Mouse (Mus musculus) intestine, postnatal 0 days (tissue): ENCODE measurements around the gene Camsap3. TPM values are rescaled to one million over a fixed set of nuclear protein-coding genes. Genes with fewer than 3 reads are reported as not detected.

Experiments used
- ATAC-seq: fragments of 200-750 bp; cut with Nextera tagmentation; 2 replicates; pipeline ENCODE4 v1.8.0; 2017; ENCODE audit warnings: mild to moderate bottlenecking, moderate TSS enrichment, moderate library complexity
- H3K27ac ChIP-seq: fragments of 300-500 bp; sonication (generic); 2 replicates; pipeline ENCODE4 v1.5.1; 2014; ENCODE audit warnings: mild to moderate bottlenecking, low read depth, low read length, moderate library complexity
- H3K27me3 ChIP-seq: fragments of 300-500 bp; sonication (generic); replicated peaks from 2 replicates; pipeline ENCODE4 v1.6.1; 2014; ENCODE audit warnings: low read length, mixed read lengths; ENCODE audit not compliant: control insufficient read depth, insufficient read depth
- H3K36me3 ChIP-seq: fragments of 300-500 bp; sonication (generic); 2 replicates; pipeline ENCODE4 v1.6.1; 2014; ENCODE audit warnings: mild to moderate bottlenecking, moderate library complexity; ENCODE audit not compliant: control insufficient read depth, insufficient read depth
- H3K4me1 ChIP-seq: fragments of 300-500 bp; sonication (generic); replicated peaks from 2 replicates; pipeline ENCODE4 v1.6.1; 2014; ENCODE audit warnings: antibody characterized with exemption, low read length, mixed read lengths; ENCODE audit not compliant: control insufficient read depth, insufficient read depth
- H3K4me2 ChIP-seq: fragments of 300-500 bp; sonication (generic); replicated peaks from 2 replicates; pipeline ENCODE4 v1.6.1; 2014; ENCODE audit warnings: low read depth, mild to moderate bottlenecking, moderate library complexity
- H3K4me3 ChIP-seq: fragments of 300-500 bp; sonication (generic); 2 replicates; pipeline ENCODE4 v1.5.1; 2014; ENCODE audit warnings: low read depth, low read length
- H3K9ac ChIP-seq: fragments of 300-500 bp; sonication (generic); 2 replicates; pipeline ENCODE4 v1.6.1; 2014; ENCODE audit warnings: mild to moderate bottlenecking, low read depth, low read length
- H3K9me3 ChIP-seq: fragments of 300-500 bp; sonication (generic); 2 replicates; pipeline ENCODE4 v1.6.1; 2016; ENCODE audit warnings: mixed run types; ENCODE audit not compliant: control insufficient read depth
- CTCF ChIP-seq: sonication (generic); IDR thresholded peaks from 2 replicates; pipeline ENCODE4 v1.5.1; 2016; ENCODE audit warnings: low read depth, mild to moderate bottlenecking, control low read depth, antibody characterized with exemption, moderate library complexity
- WGBS: fragments of 180-500 bp; shearing (Covaris S2); extraction: QIAGEN DNeasy Blood & Tissue Kit; methylation state at CpG from one replicate; pipeline ENCODE4 v1.1.7; 2014; 5-methylcytosine and 5-hydroxymethylcytosine counted together
- polyA plus RNA-seq: library from polyadenylated mRNA; unstranded; fragments of >200 nt; fragmentation: Nextera tagmentation; extraction: Ambion mirVana; gene quantifications from 2 replicates; pipeline ENCODE4 v1.2.1, GENCODE M21; 2015

Gene Camsap3
- polyA plus RNA-seq, 1 experiment from 2014 or later, result 20.9 TPM

GRCm38 (mm10) chr8:3628014-3628413 is 40.9 kb downstream of the Camsap3 start:
- Histone ChIP-seq H3K27me3 (no peaks in the 10 kb centered on the region), H3K27ac (no peak overlapping the region), H3K36me3 (no peaks in the 10 kb centered on the region; the same call in 1 of the 2 replicates), H3K9ac (no peak overlapping the region), H3K4me2 (no peak overlapping the region), H3K4me3 (no peak overlapping the region), H3K9me3 (no peaks in the 10 kb centered on the region), H3K4me1 (no peaks in the 10 kb centered on the region; the same call in 1 of the 2 replicates)
- WGBS, result 23% methylated on average over 5 of the region's 5 CpGs
- TF ChIP-seq CTCF, result peak; percentile 72
- ATAC-seq, result peak; percentile 32; the same call in 1 of the 2 replicates

- Histone ChIP-seq H3K27ac (peak within 1 kb of the TSS; percentile 84), H3K27me3 (no peaks in the 10 kb centered on the region), H3K36me3 (peaks cover 22% of the 10 kb centered on the region), H3K4me3 (peak within 1 kb of the TSS; percentile 81), H3K9ac (peak within 1 kb of the TSS; percentile 85), H3K4me2 (peak within 1 kb of the TSS; percentile 78), H3K4me1 (no peaks in the 10 kb centered on the region; the same call in 1 of the 2 replicates), H3K9me3 (no peaks in the 10 kb centered on the region)
- TF ChIP-seq CTCF, result 0 out of 2 replicates have a peak, but pooled peaks have one; percentile 9
- WGBS, result 4% methylated on average over 47 of the region's 47 CpGs
- ATAC-seq, result peak; percentile 92
Observed at GRCm38 (mm10) chr8:3630647-3631477, 43.8 kb downstream of the Camsap3 start, which contains the start of gene Stxbp2. Gene Stxbp2 (plus strand): TSS chr8:3630955.

GRCm38 (mm10) chr8:3631478-3631875 is 44.4 kb downstream of the Camsap3 start:
- peak overlapping the region; percentile 81 for H3K4me3 ChIP-seq
- TF ChIP-seq CTCF, result no peak
- no peaks in the 10 kb centered on the region for H3K9me3 ChIP-seq
- peak; percentile 39 for ATAC-seq
- peak overlapping the region; percentile 78 for H3K4me2 ChIP-seq
- no peaks in the 10 kb centered on the region; the same call in 1 of the 2 replicates for H3K4me1 ChIP-seq
- peak overlapping the region; percentile 84 for H3K27ac ChIP-seq
- WGBS, result 8% methylated on average over 8 of the region's 8 CpGs
- peaks cover 28% of the 10 kb centered on the region for H3K36me3 ChIP-seq
- H3K27me3 ChIP-seq, result no peaks in the 10 kb centered on the region
- H3K9ac ChIP-seq, result peak overlapping the region; percentile 85

GRCm38 (mm10) chr8:3645804-3646203 is 58.7 kb downstream of the Camsap3 start:
- peak; percentile 82 for ATAC-seq
- Histone ChIP-seq H3K27me3 (no peaks in the 10 kb centered on the region), H3K9me3 (no peaks in the 10 kb centered on the region)

GRCm38 (mm10) chr8:3646824-3647531 is 59.9 kb downstream of the Camsap3 start:
- TF ChIP-seq CTCF, result no peak
- Histone ChIP-seq H3K9ac (no peak overlapping the region), H3K4me2 (no peak overlapping the region), H3K27me3 (no peaks in the 10 kb centered on the region), H3K27ac (no peak overlapping the region), H3K9me3 (no peaks in the 10 kb centered on the region), H3K4me1 (no peaks in the 10 kb centered on the region; the same call in 1 of the 2 replicates), H3K4me3 (no peak overlapping the region), H3K36me3 (0 out of 2 replicates have a peak, but pooled peaks cover 8% of the 10 kb centered on the region)
- ATAC-seq, result no peak
- WGBS, result 78% methylated on average over 6 of the region's 6 CpGs

More at GRCm38 (mm10) chr8:3645804-3646203, 58.7 kb downstream of the Camsap3 start:
- H3K27ac ChIP-seq, result no peak overlapping the region
- H3K4me1 ChIP-seq, result no peaks in the 10 kb centered on the region; the same call in 1 of the 2 replicates
- no peak overlapping the region for H3K9ac ChIP-seq
- H3K4me2 ChIP-seq, result no peak overlapping the region
- H3K36me3 ChIP-seq, result peaks cover 20% of the 10 kb centered on the region; the same call in 1 of the 2 replicates
- H3K4me3 ChIP-seq, result no peak overlapping the region
- 11% methylated on average over 5 of the region's 5 CpGs for WGBS
- peak; percentile 70 for TF ChIP-seq CTCF

- no peak overlapping the region for H3K4me2 ChIP-seq
- 0 out of 2 replicates have a peak, but pooled peaks cover 3% of the 10 kb centered on the region for H3K36me3 ChIP-seq
- H3K4me1 ChIP-seq, result no peaks in the 10 kb centered on the region; the same call in 1 of the 2 replicates
- no peak for ATAC-seq
- no peaks in the 10 kb centered on the region for H3K27me3 ChIP-seq
- H3K4me3 ChIP-seq, result no peak overlapping the region
- no peaks in the 10 kb centered on the region for H3K9me3 ChIP-seq
- H3K27ac ChIP-seq, result no peak overlapping the region
- H3K9ac ChIP-seq, result no peak overlapping the region
- TF ChIP-seq CTCF, result no peak
- WGBS, result 64% methylated on average over 4 of the region's 4 CpGs
Observed at GRCm38 (mm10) chr8:3647561-3647960, 60.5 kb downstream of the Camsap3 start.
